Mouse (Mus musculus): ENCODE data around the gene Gm498.
A peak's percentile ranks its signal among the peaks of the same experiment; 100 is the strongest.

The Gm498 gene

GRCm38 (mm10) chr7:143900667-143901066, 34.0 kb downstream of the Gm498 start:
- DNase-seq: peak; percentile 15

- DNase-seq: no peak
Measured at GRCm38 (mm10) chr7:143905176-143905575, 38.5 kb downstream of the Gm498 start.

- peak; percentile 28 for DNase-seq
Measured at GRCm38 (mm10) chr7:143905606-143906005, 39.0 kb downstream of the Gm498 start.

- DNase-seq: no peak
Measured at GRCm38 (mm10) chr7:143913611-143914010, 47.0 kb downstream of the Gm498 start.

- no peak for DNase-seq
Measured at GRCm38 (mm10) chr7:143919031-143919679, 52.5 kb downstream of the Gm498 start.

GRCm38 (mm10) chr7:143929899-143930298, 63.3 kb downstream of the Gm498 start:
- DNase-seq: no peak

GRCm38 (mm10) chr7:143938647-143939046, 72.0 kb downstream of the Gm498 start:
- no peak for DNase-seq

- no peak for DNase-seq
Measured at GRCm38 (mm10) chr7:143939476-143939875, 72.8 kb downstream of the Gm498 start.

- no peak for DNase-seq
Measured at GRCm38 (mm10) chr7:143942941-143943691, 76.5 kb downstream of the Gm498 start.

- no peak for DNase-seq
Measured at GRCm38 (mm10) chr7:143944421-143944980, 77.9 kb downstream of the Gm498 start.
